Mouse (Mus musculus) E14TG2a.4 (cell line): ENCODE results near the gene Gins3.
A peak's percentile ranks its signal among the peaks of the same experiment; 100 is the strongest.
"Not testable (repeated sequence)": the region's sequence is repeated elsewhere in the genome, so short reads cannot be mapped to it uniquely, and the experiment has no call there.

Experiments used
- H3K27me3 ChIP-seq: 2 replicates; pipeline ENCODE4 v1.6.1; 2014; ENCODE audit warnings: low read length, control low read depth; ENCODE audit not compliant: insufficient read depth
- H3K36me3 ChIP-seq: 2 replicates; pipeline ENCODE4 v1.6.1; 2014; ENCODE audit warnings: low read length, control low read depth; ENCODE audit not compliant: insufficient read depth
- H3K4me1 ChIP-seq: replicated peaks from 2 replicates; pipeline ENCODE4 v1.6.1; 2014; ENCODE audit warnings: low read depth, low read length, control low read depth
- H3K4me3 ChIP-seq: replicated peaks from 2 replicates; pipeline ENCODE4 v1.5.1; 2014; ENCODE audit warnings: mild to moderate bottlenecking, low read length
- H3K9me3 ChIP-seq: 2 replicates; pipeline ENCODE4 v1.6.1; 2014; ENCODE audit warnings: low read length, control low read depth
- CTCF ChIP-seq: conservative IDR thresholded peaks from 2 replicates; pipeline ENCODE4 v1.5.1; 2014; ENCODE audit warnings: low read length
- NANOG ChIP-seq: IDR thresholded peaks from 2 replicates; pipeline ENCODE4 v1.6.1; 2014; ENCODE audit warnings: borderline replicate concordance, low read length, mixed read lengths
- POU5F1 ChIP-seq: IDR thresholded peaks from 2 replicates; pipeline ENCODE4 v1.6.1; 2014; ENCODE audit warnings: low read length, borderline replicate concordance

Gins3 gene

GRCm38 (mm10) chr8:95599861-95600260 lies 33.4 kb upstream of the Gins3 start:
- Histone ChIP-seq H3K4me3 (no peak overlapping the region), H3K36me3 (no peaks in the 10 kb centered on the region), H3K4me1 (peaks cover 39% of the 10 kb centered on the region), H3K9me3 (no peaks in the 10 kb centered on the region), H3K27me3 (no peaks in the 10 kb centered on the region)
- TF ChIP-seq CTCF, result peak; percentile 76
- no peak for TF ChIP-seq NANOG

GRCm38 (mm10) chr8:95601306-95601705 lies 31.9 kb upstream of the Gins3 start:
- Histone ChIP-seq H3K4me1 (peaks cover 26% of the 10 kb centered on the region), H3K27me3 (no peaks in the 10 kb centered on the region), H3K9me3 (no peaks in the 10 kb centered on the region), H3K36me3 (no peaks in the 10 kb centered on the region), H3K4me3 (no peak overlapping the region)
- TF ChIP-seq CTCF, result no peak
- no peak for TF ChIP-seq POU5F1
- TF ChIP-seq NANOG, result no peak

DNA sequence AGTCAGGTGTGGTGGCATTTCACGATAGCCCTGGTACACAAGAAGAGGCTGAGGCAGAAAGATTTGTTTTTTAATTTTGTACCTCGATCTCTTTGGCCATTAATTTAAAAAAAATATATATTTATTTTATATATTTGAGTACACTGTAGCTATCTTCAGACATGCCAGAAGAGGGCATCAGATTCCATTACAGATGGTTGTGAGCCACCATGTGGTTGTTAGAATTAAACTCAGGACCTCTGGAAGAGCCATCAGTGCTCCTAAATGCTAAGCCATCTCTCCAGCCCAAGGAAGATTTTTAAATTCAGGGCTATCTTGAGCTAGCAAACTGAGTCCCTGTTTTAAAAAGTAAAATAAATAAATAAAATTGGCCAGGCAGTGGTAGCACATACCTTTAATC lies 31.1 kb upstream of the Gins3 start:
- peaks cover 21% of the 10 kb centered on the region for H3K4me1 ChIP-seq
- H3K27me3 ChIP-seq, result no peaks in the 10 kb centered on the region
- no peak overlapping the region for H3K4me3 ChIP-seq
- no peak for TF ChIP-seq POU5F1
- no peak for TF ChIP-seq NANOG
- no peak; the same call in 1 of the 2 replicates for TF ChIP-seq CTCF
- H3K9me3 ChIP-seq, result no peaks in the 10 kb centered on the region
- H3K36me3 ChIP-seq, result no peaks in the 10 kb centered on the region

DNA sequence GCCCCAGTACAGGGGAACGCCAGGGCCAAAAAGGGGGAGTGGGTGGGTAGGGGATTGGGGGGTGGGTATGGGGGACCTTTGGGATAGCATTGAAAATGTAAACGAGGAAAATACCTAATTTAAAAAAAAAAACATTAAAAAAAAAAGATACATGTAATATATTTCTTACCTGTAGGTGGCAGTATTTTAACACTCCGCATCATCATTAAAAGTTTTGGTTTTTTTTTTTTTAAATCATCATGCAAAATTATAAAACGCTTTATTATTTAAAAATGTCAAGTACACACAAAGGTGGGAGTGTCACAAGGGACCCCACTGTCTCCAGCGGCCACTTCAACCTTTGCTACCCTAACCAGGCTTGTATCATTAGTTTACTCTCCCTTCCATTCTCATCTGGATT lies 26.7 kb upstream of the Gins3 start:
- Histone ChIP-seq H3K27me3 (peaks cover 14% of the 10 kb centered on the region), H3K4me1 (peaks cover 44% of the 10 kb centered on the region)
- peak; percentile 15; the same call in 1 of the 2 replicates for TF ChIP-seq CTCF
- H3K9me3 ChIP-seq, H3K36me3 ChIP-seq, H3K4me3 ChIP-seq: not testable (repeated sequence)

GRCm38 (mm10) chr8:95607210-95607609 lies 26.0 kb upstream of the Gins3 start:
- Histone ChIP-seq H3K36me3 (no peaks in the 10 kb centered on the region), H3K27me3 (peaks cover 20% of the 10 kb centered on the region), H3K9me3 (no peaks in the 10 kb centered on the region), H3K4me1 (peaks cover 45% of the 10 kb centered on the region), H3K4me3 (no peak overlapping the region)
- no peak for TF ChIP-seq CTCF
- TF ChIP-seq NANOG, result no peak
- TF ChIP-seq POU5F1, result no peak

GRCm38 (mm10) chr8:95609406-95609805 lies 23.8 kb upstream of the Gins3 start:
- Histone ChIP-seq H3K36me3 (no peaks in the 10 kb centered on the region), H3K4me1 (peaks cover 56% of the 10 kb centered on the region), H3K4me3 (no peak overlapping the region), H3K27me3 (peaks cover 34% of the 10 kb centered on the region), H3K9me3 (no peaks in the 10 kb centered on the region)
- TF ChIP-seq NANOG, result peak; percentile 75
- no peak for TF ChIP-seq CTCF

- TF ChIP-seq NANOG, result no peak
Observed at GRCm38 (mm10) chr8:95610749-95611148, 22.5 kb upstream of the Gins3 start.

DNA sequence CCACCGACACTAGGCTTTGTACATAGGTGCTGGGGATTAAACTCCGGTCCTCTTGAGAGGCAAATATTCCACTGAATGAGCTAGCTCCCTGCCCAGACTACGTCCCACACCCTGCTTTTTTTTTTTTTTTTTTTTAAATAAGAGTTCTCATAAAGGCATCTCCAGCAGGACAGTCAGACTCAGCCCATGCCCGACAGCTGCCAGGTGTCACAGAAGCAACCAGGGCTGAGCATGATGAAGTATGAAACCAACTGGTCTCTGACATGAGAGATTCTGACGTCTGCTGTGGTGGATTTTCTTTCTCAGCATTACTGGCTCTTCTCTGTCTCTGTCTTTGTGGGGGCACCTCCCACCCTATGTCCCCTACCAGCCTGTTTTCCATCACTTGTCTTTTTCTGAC lies 21.5 kb upstream of the Gins3 start:
- H3K9me3 ChIP-seq, result no peaks in the 10 kb centered on the region
- no peak overlapping the region for H3K4me3 ChIP-seq
- H3K27me3 ChIP-seq, result peaks cover 34% of the 10 kb centered on the region
- peaks cover 56% of the 10 kb centered on the region for H3K4me1 ChIP-seq
- H3K36me3 ChIP-seq, result no peaks in the 10 kb centered on the region
- TF ChIP-seq POU5F1 (no peak), CTCF (no peak), NANOG (no peak)

More at GRCm38 (mm10) chr8:95610749-95611148, 22.5 kb upstream of the Gins3 start:
- Histone ChIP-seq H3K27me3 (peaks cover 34% of the 10 kb centered on the region), H3K9me3 (no peaks in the 10 kb centered on the region), H3K4me3 (peak overlapping the region; percentile 26; the same call in 1 of the 2 replicates), H3K36me3 (no peaks in the 10 kb centered on the region), H3K4me1 (peaks cover 56% of the 10 kb centered on the region)

DNA sequence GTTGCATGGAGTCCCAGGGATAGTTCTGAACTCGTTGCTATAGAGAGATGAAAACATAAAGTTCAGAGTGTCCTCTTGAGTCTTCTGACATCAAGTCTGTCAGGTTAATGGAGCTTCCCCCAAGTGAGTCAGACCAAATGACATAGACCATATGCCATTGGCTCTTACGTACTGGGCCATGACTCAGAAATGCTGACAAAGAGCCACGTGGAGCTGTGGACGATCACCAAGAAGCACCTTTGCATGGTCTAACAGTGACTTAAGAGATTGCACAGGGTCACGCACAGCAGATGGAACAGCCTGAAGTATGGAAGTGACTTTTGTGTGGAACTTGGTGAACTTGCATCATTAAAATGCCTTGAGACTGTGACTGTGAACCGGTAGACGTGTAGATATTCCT lies 16.9 kb upstream of the Gins3 start:
- Histone ChIP-seq H3K36me3 (no peaks in the 10 kb centered on the region), H3K4me1 (peaks cover 21% of the 10 kb centered on the region), H3K27me3 (peaks cover 21% of the 10 kb centered on the region), H3K4me3 (no peak overlapping the region), H3K9me3 (no peaks in the 10 kb centered on the region)
- no peak for TF ChIP-seq CTCF
- no peak for TF ChIP-seq NANOG
- no peak for TF ChIP-seq POU5F1
